8 mouse cellular contexts compared by ENCODE assay signal in the genomic region with DNA sequence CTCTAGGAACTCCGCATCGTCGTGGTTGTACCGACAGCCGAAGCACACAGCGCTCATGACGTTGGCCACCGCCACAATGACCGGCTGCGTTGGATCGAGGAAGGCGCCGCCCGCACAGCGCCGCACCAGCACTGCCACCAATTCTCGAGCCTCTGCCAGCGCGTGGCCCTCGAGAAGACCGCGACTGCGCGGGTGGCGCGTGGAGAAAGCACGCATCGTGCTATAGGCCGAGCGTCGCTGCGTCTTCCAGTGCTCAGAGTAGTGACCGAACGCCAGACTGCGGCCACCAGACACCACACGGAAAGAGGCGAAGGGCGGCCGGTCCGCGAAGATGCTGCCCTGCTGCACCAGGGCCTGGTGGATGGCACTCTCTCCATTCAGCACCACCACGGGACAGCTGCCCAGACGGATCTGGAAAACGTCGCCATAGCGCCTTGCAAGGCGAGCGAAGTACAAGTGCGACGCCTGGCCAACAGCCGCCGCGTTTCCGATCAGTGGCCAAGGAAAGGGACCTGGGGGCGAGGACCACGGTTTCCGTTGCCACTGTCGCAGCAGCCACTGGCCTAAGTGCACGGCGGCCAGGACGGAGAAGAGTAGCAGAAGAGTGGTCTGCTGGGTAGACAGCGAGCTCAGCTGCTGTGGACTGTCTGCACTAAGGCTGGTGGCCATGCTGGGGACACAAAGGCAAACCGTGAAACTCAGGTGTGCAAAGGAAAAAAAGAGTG. TPM values are rescaled to one million over a fixed set of nuclear protein-coding genes. Genes with fewer than 3 reads are reported as not detected.
DNase-seq lines count a peak whose midpoint lies in the region; ATAC-seq and TF ChIP-seq lines count a peak whose summit lies in the region.
"Had no signal": no experiment of that assay in that cellular context is flagged by ENCODE, and none has a peak within 500 bp of the region (broad histone marks: within the 10 kb centered on the region; RNA-seq: fewer than 3 reads in every experiment).

No protein-coding gene starts in this region.

- no peaks in the 10 kb centered on the region for H3K9me3 ChIP-seq in midbrain, embryonic 13.5 days

- H3K27ac ChIP-seq in midbrain, embryonic 13.5 days, result no peak overlapping the region

- peak overlapping the region; percentile 85 for H3K4me2 ChIP-seq in midbrain, embryonic 13.5 days (replicated peaks)

- H3K27me3 ChIP-seq in midbrain, embryonic 13.5 days, result peaks cover 81% of the 10 kb centered on the region

- no peaks in the 10 kb centered on the region for H3K36me3 ChIP-seq in midbrain, embryonic 13.5 days

- ATAC-seq in granulocyte monocyte progenitor cell, adult 5-6 weeks (replicated peaks; ENCODE audit: poor library complexity, severe bottlenecking), result peak; percentile 20
- peak; percentile 53 for ATAC-seq in midbrain, embryonic 13.5 days

- under 1% methylated on average over 63 of the region's 63 CpGs for WGBS in midbrain, embryonic 13.5 days

- no peak for TF ChIP-seq POLR2A in brain, embryonic 14.5 days (IDR thresholded peaks at IDR 0.05; ENCODE audit: borderline replicate concordance, extremely low read depth, insufficient read depth, insufficient read length, poor library complexity, severe bottlenecking)

- peak overlapping the region; percentile 47 for H3K4me3 ChIP-seq in midbrain, embryonic 13.5 days (replicated peaks)

- no peak for TF ChIP-seq CTCF in brain, embryonic 14.5 days (IDR thresholded peaks at IDR 0.05; ENCODE audit: borderline replicate concordance, extremely low read depth, insufficient read depth, insufficient read length)

- peaks cover 33% of the 10 kb centered on the region for H3K4me1 ChIP-seq in midbrain, embryonic 13.5 days (replicated peaks)

- peak; percentile 21 to 22 for DNase-seq in right cerebral cortex, adult 2 months (ENCODE audit: low spot score in 2 of 2)
- no peak for DNase-seq in right cerebral cortex, postnatal 25 days
- DNase-seq in brain, embryonic 14.5 days (ENCODE audit: low read depth), result peak; percentile 68
- peak; percentile 56 for DNase-seq in kidney, postnatal 14 days
- DNase-seq in thymus, postnatal 10 days (ENCODE audit: low spot score in 2 of 2), result no peak

- H3K9ac ChIP-seq in midbrain, embryonic 13.5 days (replicated peaks), result peak overlapping the region; percentile 56

RNA-seq across cellular contexts. Expression of gene Cyp1b1, which starts 1.1 kb away (rescaled TPM):
- 5.3 and 9.9 TPM in 2 replicates for polyA plus RNA-seq in brain, embryonic 14.5 days (2012; rRNA removed)
- 0.11 TPM in 1 of 2 replicates, not detected in the other for total RNA-seq in granulocyte monocyte progenitor cell, adult 5-6 weeks (2014; fragmentation: Nextera tagmentation)
- total RNA-seq in granulocyte monocyte progenitor cell, adult 5-6 weeks (2017), result 0.09 TPM in 1 of 2 replicates, not detected in the other
- polyA plus RNA-seq in midbrain, embryonic 13.5 days (2015; fragmentation: Nextera tagmentation; extraction: Ambion mirVana), result 4.9 and 5.2 TPM in 2 replicates
- total RNA-seq: hematopoietic stem cell, adult 5-6 weeks had no signal

Comparison
In these comparisons a context has a peak if more than half of its experiments do, and no peak if none do; other contexts are left out.
1. DNase-seq: peak in right cerebral cortex, adult 2 months (2 of 2), brain, embryonic 14.5 days (single experiment) and kidney, postnatal 14 days (single experiment); none in right cerebral cortex, postnatal 25 days (single experiment) and thymus, postnatal 10 days (0 of 2).